Mouse (Mus musculus) myocyte (in vitro differentiated cells): ENCODE results near the gene Psme4. TPM values are rescaled to one million over a fixed set of nuclear protein-coding genes. Genes with fewer than 3 reads are reported as not detected.

Experiments used
- H3K27me3 ChIP-seq: one replicate; pipeline ENCODE4 v1.6.1; 2011; ENCODE audit not compliant: control insufficient read depth, insufficient read depth, insufficient read length
- H3K36me3 ChIP-seq: one replicate; pipeline ENCODE4 v1.6.1; 2011; ENCODE audit not compliant: control insufficient read depth, insufficient read depth
- H3K4me2 ChIP-seq: one replicate; pipeline ENCODE4 v1.6.1; 2011; ENCODE audit warnings: low read depth, control low read depth
- H3K4me3 ChIP-seq: one replicate; pipeline ENCODE4 v1.5.1; 2011; ENCODE audit warnings: mild to moderate bottlenecking, control low read depth, moderate library complexity
- H3K79me2 ChIP-seq: one replicate; pipeline ENCODE4 v1.6.1; 2011; ENCODE audit not compliant: control insufficient read depth, insufficient read depth
- H3ac ChIP-seq: one replicate; pipeline ENCODE4 v1.6.1; 2011; ENCODE audit not compliant: control insufficient read depth, insufficient read length
- CEBPB ChIP-seq: IDR thresholded peaks from 2 replicates; pipeline ENCODE4 v1.6.1; 2011; ENCODE audit warnings: mild to moderate bottlenecking, moderate library complexity; ENCODE audit not compliant: poor library complexity, insufficient read depth, severe bottlenecking
- E2F4 ChIP-seq: IDR thresholded peaks from one replicate; pipeline ENCODE4 v1.6.1; 2011; ENCODE audit warnings: mild to moderate bottlenecking, control low read depth, moderate library complexity; ENCODE audit not compliant: insufficient read depth
- MAX ChIP-seq: IDR thresholded peaks from one replicate; pipeline ENCODE4 v1.6.1; 2011; ENCODE audit warnings: low read depth, mild to moderate bottlenecking, control low read depth
- MYOD1 ChIP-seq, 3 experiments: IDR thresholded peaks; one replicate each; pipeline ENCODE4 v1.6.1; 2011; ENCODE audit warnings: control low read depth in 2 of 3, low read depth in 2 of 3, mild to moderate bottlenecking in 2 of 3, moderate library complexity in 1 of 3; ENCODE audit not compliant: insufficient read length in 2 of 3, control insufficient read depth in 1 of 3
- MYOG ChIP-seq, 3 experiments: IDR thresholded peaks; one replicate each; pipeline ENCODE4 v1.6.1; 2011; ENCODE audit warnings: control low read depth in 2 of 3, low read depth in 2 of 3, mild to moderate bottlenecking in 2 of 3; ENCODE audit not compliant: insufficient read length in 2 of 3, control insufficient read depth in 1 of 3, insufficient read depth in 1 of 3
- POLR2A ChIP-seq: IDR thresholded peaks from one replicate; pipeline ENCODE4 v1.6.1; 2011; ENCODE audit warnings: low read depth, mild to moderate bottlenecking, control low read depth, moderate library complexity; ENCODE audit not compliant: insufficient read length
- POLR2AphosphoS2 ChIP-seq: IDR thresholded peaks from one replicate; pipeline ENCODE4 v1.6.1; 2011; ENCODE audit warnings: low read depth, control low read depth; ENCODE audit not compliant: insufficient read length
- REST ChIP-seq: IDR thresholded peaks from one replicate; pipeline ENCODE4 v1.6.1; 2011; ENCODE audit warnings: mild to moderate bottlenecking, control low read depth, moderate library complexity; ENCODE audit not compliant: insufficient read depth, insufficient read length
- SRF ChIP-seq: IDR thresholded peaks from one replicate; pipeline ENCODE4 v1.6.1; 2011; ENCODE audit warnings: low read depth; ENCODE audit not compliant: control insufficient read depth, insufficient read length
- TCF12 ChIP-seq: IDR thresholded peaks from one replicate; pipeline ENCODE4 v1.6.1; 2011; ENCODE audit warnings: mild to moderate bottlenecking, control low read depth; ENCODE audit not compliant: poor library complexity, insufficient read depth, severe bottlenecking
- TCF3 ChIP-seq: IDR thresholded peaks from one replicate; pipeline ENCODE4 v1.6.1; 2011; ENCODE audit warnings: low read depth, control low read depth; ENCODE audit not compliant: insufficient read length
- USF1 ChIP-seq: IDR thresholded peaks from one replicate; pipeline ENCODE4 v1.6.1; 2011; ENCODE audit warnings: low read depth, mild to moderate bottlenecking, control low read depth, moderate library complexity
- polyA plus RNA-seq: library from polyadenylated mRNA; unstranded; fragments of >200 nt; fragmentation: generic; extraction: Trizol; gene quantifications from one replicate; pipeline ENCODE4 v1.2.1, GENCODE M21; 2012; ENCODE audit warnings: missing spikeins

The Psme4 gene
- polyA plus RNA-seq: 15.9 TPM

- peak within 1 kb of the TSS; percentile 69 for H3K4me3 ChIP-seq
- no peaks in the 10 kb centered on the region for H3K27me3 ChIP-seq
- H3K4me2 ChIP-seq: peak within 1 kb of the TSS; percentile 91
- TF ChIP-seq SRF (no peak), POLR2A (peak; percentile 94), CEBPB (no peak), E2F4 (no peak), USF1 (no peak), REST (no peak), POLR2AphosphoS2 (peak; percentile 94), TCF12 (no peak), MYOG (IDR thresholded peaks at IDR 0.05; ENCODE audit: control insufficient read depth in 1 of 3, insufficient read depth in 1 of 3, insufficient read length in 2 of 3, low read depth in 2 of 3) (peak in 1 of 3 experiments; percentile 14), MYOD1 (IDR thresholded peaks at IDR 0.05; ENCODE audit: control insufficient read depth in 1 of 3, insufficient read length in 2 of 3, low read depth in 2 of 3) (peak in 1 of 3 experiments; percentile 1), MAX (no peak), TCF3 (no peak)
- H3K36me3 ChIP-seq: no peaks in the 10 kb centered on the region
- H3ac ChIP-seq: peak within 1 kb of the TSS; percentile 76
- peaks cover 50% of the 10 kb centered on the region for H3K79me2 ChIP-seq
These were observed at the start of gene Psme4 for GRCm38 (mm10) chr11:30771267-30771903. Gene Psme4 (plus strand): TSS chr11:30771726.

GRCm38 (mm10) chr11:30723438-30723837, 48.1 kb upstream of the Psme4 start:
- H3K27me3 ChIP-seq: no peaks in the 10 kb centered on the region
- H3K4me3 ChIP-seq: no peak overlapping the region
- no peak overlapping the region for H3K4me2 ChIP-seq
- H3ac ChIP-seq: no peak overlapping the region
- TF ChIP-seq REST (no peak), TCF12 (no peak), SRF (no peak), MYOG (IDR thresholded peaks at IDR 0.05; ENCODE audit: control insufficient read depth in 1 of 3, insufficient read depth in 1 of 3, insufficient read length in 2 of 3, low read depth in 2 of 3) (no peak), POLR2A (no peak), E2F4 (no peak), MYOD1 (IDR thresholded peaks at IDR 0.05; ENCODE audit: control insufficient read depth in 1 of 3, insufficient read length in 2 of 3, low read depth in 2 of 3) (no peak), USF1 (no peak), POLR2AphosphoS2 (no peak), MAX (no peak), CEBPB (no peak), TCF3 (no peak)
- no peaks in the 10 kb centered on the region for H3K36me3 ChIP-seq
- no peaks in the 10 kb centered on the region for H3K79me2 ChIP-seq

- Histone ChIP-seq H3K79me2 (no peaks in the 10 kb centered on the region), H3K4me2 (no peak overlapping the region), H3K36me3 (no peaks in the 10 kb centered on the region), H3K27me3 (no peaks in the 10 kb centered on the region), H3ac (no peak overlapping the region), H3K4me3 (no peak overlapping the region)
- no peak for TF ChIP-seq USF1
- no peak for TF ChIP-seq POLR2AphosphoS2
- TF ChIP-seq POLR2A: no peak
- no peak for TF ChIP-seq MYOG (IDR thresholded peaks at IDR 0.05; ENCODE audit: control insufficient read depth in 1 of 3, insufficient read depth in 1 of 3, insufficient read length in 2 of 3, low read depth in 2 of 3)
- TF ChIP-seq E2F4: no peak
- TF ChIP-seq REST: no peak
- TF ChIP-seq TCF12: no peak
- TF ChIP-seq MAX: no peak
- TF ChIP-seq CEBPB: no peak
- TF ChIP-seq MYOD1 (IDR thresholded peaks at IDR 0.05; ENCODE audit: control insufficient read depth in 1 of 3, insufficient read length in 2 of 3, low read depth in 2 of 3): no peak
- no peak for TF ChIP-seq SRF
These were observed 40.8 kb upstream of the Psme4 start for GRCm38 (mm10) chr11:30730721-30731120.

DNA sequence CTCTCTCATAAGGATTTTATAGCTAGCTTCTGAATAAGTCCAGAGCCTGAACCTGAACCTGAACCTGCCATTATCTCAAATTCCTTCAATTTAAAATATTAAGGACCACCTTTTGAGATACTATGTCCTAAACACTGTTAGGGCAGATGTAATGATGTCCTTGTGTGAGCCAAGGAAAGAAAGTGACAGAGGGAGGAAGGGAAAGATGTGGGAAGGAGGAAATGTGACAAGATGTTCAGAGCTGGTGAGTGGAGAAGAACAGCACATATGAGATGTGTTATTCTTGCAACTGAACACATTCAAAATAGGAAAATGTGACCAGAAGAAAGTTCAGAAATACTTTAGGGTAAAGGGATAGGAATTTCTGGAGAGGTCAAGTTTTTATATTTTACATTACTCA, 38.1 kb upstream of the Psme4 start:
- no peak overlapping the region for H3K4me2 ChIP-seq
- TF ChIP-seq TCF3 (no peak), USF1 (no peak), TCF12 (no peak), MYOD1 (IDR thresholded peaks at IDR 0.05; ENCODE audit: control insufficient read depth in 1 of 3, insufficient read length in 2 of 3, low read depth in 2 of 3) (no peak), CEBPB (no peak), POLR2AphosphoS2 (no peak), POLR2A (no peak), SRF (no peak), REST (no peak), MYOG (IDR thresholded peaks at IDR 0.05; ENCODE audit: control insufficient read depth in 1 of 3, insufficient read depth in 1 of 3, insufficient read length in 2 of 3, low read depth in 2 of 3) (no peak), E2F4 (no peak), MAX (no peak)

More for the DNA sequence above, 38.1 kb upstream of the Psme4 start:
- Histone ChIP-seq H3K27me3 (no peaks in the 10 kb centered on the region), H3ac (no peak overlapping the region), H3K36me3 (no peaks in the 10 kb centered on the region), H3K4me3 (no peak overlapping the region), H3K79me2 (no peaks in the 10 kb centered on the region)
